Mouse (Mus musculus) erythroblast, embryonic 14.5 days (primary cell): Measurements from ENCODE around the gene Arhgap40. TPM values are rescaled to one million over a fixed set of nuclear protein-coding genes. Genes with fewer than 3 reads are reported as not detected.

Experiments
- H3K27me3 ChIP-seq: 2 replicates; pipeline ENCODE4 v1.6.1; 2012; ENCODE audit warnings: inconsistent platforms; ENCODE audit not compliant: control insufficient read depth
- H3K36me3 ChIP-seq: 2 replicates; pipeline ENCODE4 v1.6.1; 2012; ENCODE audit warnings: mild to moderate bottlenecking, inconsistent platforms; ENCODE audit not compliant: control insufficient read depth
- H3K4me1 ChIP-seq: 2 replicates; pipeline ENCODE4 v1.6.1; 2012; ENCODE audit warnings: inconsistent platforms; ENCODE audit not compliant: control insufficient read depth
- H3K4me3 ChIP-seq: replicated peaks from 2 replicates; pipeline ENCODE3; 2012; ENCODE audit warnings: moderate library complexity, mild to moderate bottlenecking, inconsistent platforms
- H3K9me3 ChIP-seq: 2 replicates; pipeline ENCODE4 v1.6.1; 2012; ENCODE audit warnings: low read length, inconsistent platforms, mixed read lengths; ENCODE audit not compliant: control insufficient read depth
- GATA1 ChIP-seq: IDR thresholded peaks from 2 replicates; pipeline ENCODE4 v1.6.1; 2012; ENCODE audit warnings: low read length, inconsistent platforms, mixed read lengths
- TAL1 ChIP-seq: IDR thresholded peaks from 3 replicates; pipeline ENCODE4 v1.6.1; 2012; ENCODE audit warnings: low read length, inconsistent platforms, mixed read lengths
- polyA plus RNA-seq: library from polyadenylated mRNA; stranded (reverse); fragments of >175 nt; gene quantifications from 2 replicates; pipeline ENCODE4 v1.2.3, GENCODE M21; 2012

Arhgap40 gene
- polyA plus RNA-seq, 1 experiment, result not detected

DNA sequence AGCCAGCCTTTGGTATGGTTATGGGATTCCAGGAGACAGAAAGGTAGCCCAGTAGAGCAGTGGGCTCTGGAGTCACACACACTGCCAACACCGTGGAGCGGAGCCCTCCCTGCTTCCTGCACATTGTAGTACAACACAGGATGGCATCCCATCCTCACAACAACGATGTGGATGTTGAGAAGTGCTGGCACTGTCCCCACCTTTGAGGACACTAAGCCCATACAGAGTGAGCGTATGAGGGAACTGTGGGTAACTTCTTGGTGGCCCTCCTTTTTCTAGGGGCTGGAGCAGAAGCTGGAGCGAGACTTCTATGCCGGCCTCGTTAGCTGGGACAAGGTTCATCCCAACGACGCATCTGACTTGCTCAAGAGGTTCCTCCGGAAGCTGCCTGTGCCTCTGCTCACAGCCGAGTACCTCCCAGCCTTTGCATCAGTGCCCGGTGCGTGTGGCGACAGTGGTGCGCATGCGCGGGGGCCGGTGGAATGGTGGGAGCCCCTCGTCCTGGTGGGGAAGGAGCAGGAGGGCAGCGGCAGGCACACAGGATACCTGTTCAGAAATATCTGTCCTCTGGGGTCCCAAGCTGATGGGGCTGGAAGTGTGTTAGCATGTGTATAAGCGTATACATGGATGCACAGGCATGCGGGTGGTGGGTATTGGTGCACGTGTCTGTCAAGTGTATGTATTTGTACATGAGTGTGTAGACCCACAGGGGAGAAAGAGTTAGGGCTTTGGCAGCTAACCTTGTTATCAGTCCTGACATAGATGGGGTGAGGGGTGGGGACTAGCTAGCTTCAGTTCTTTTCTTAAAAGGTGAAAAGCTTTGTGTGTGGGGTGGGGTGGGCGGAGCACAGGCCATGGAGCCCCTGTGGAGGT is 27.1 kb downstream of the Arhgap40 start:
- Histone ChIP-seq H3K27me3 (no peaks in the 10 kb centered on the region), H3K4me3 (no peak overlapping the region), H3K4me1 (no peaks in the 10 kb centered on the region), H3K36me3 (no peaks in the 10 kb centered on the region), H3K9me3 (no peaks in the 10 kb centered on the region)
- TF ChIP-seq GATA1, result no peak
- no peak for TF ChIP-seq TAL1

DNA sequence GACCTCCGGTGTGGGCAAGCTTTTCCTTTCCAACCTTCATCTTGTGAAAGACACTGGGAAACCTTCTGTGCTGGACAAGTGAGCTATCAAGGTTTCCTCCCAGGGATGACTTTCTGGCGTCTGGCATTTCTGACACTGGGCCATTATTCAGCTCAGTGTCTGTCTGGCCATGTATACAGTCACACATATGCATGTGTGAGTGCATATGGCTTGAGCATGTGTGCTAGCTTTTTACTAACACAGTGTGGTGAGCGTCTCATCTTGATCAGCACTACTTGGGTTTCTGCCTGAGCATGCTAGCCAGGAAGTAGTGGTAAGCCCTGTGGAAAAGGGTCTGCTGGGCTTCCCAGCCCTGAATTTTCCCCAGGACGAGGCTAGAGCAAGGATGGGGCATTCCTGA is 28.7 kb downstream of the Arhgap40 start:
- Histone ChIP-seq H3K4me3 (no peak overlapping the region), H3K4me1 (no peaks in the 10 kb centered on the region), H3K36me3 (no peaks in the 10 kb centered on the region), H3K9me3 (no peaks in the 10 kb centered on the region), H3K27me3 (no peaks in the 10 kb centered on the region)
- TF ChIP-seq GATA1 (no peak), TAL1 (no peak)

DNA sequence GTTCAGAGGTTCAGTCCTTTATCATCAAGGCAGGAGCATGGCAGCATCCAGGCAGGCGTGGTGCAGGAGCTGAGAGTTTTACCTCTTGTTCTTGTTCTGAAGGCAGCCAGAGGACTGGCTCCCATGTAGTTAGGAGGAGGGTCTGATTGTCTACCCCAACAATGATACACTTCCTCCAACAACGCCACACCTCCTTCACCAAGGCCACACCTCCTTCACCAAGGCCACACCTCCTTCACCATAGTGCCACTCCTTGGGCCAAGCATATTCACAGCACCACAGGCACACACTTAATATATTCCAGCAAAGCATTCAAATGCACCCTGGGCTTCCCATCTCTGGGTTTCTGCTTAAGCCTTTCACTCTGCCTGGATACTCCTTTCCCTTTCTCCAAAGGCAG is 32.7 kb downstream of the Arhgap40 start:
- Histone ChIP-seq H3K36me3 (no peaks in the 10 kb centered on the region), H3K4me1 (no peaks in the 10 kb centered on the region), H3K27me3 (no peaks in the 10 kb centered on the region; the same call in 1 of the 2 replicates), H3K9me3 (no peaks in the 10 kb centered on the region), H3K4me3 (no peak overlapping the region)
- TF ChIP-seq TAL1 (no peak), GATA1 (no peak)

DNA sequence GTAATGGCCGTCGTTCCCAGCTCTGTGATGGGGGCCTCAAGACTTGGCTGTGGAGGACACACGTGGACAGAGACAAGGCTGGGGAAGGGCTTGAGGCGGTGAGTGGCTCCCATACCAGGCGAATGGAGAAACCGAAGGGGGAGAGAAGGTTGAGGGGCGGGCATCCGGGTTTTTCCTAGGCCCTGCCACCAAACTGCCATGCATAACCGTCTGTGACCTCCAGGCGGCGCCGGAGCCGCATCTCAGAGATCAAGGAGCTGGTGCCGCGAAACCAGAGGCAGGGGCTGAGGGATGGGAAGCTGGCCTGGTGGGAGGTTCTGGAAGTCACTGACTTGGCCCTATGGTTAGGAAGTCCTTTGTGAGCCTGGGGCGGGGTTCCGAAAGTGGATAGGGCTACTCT is 34.2 kb downstream of the Arhgap40 start:
- Histone ChIP-seq H3K9me3 (no peaks in the 10 kb centered on the region), H3K36me3 (no peaks in the 10 kb centered on the region), H3K27me3 (no peaks in the 10 kb centered on the region; the same call in 1 of the 2 replicates), H3K4me1 (peaks cover 2% of the 10 kb centered on the region; the same call in 1 of the 2 replicates), H3K4me3 (no peak overlapping the region)
- no peak for TF ChIP-seq GATA1
- no peak for TF ChIP-seq TAL1

DNA sequence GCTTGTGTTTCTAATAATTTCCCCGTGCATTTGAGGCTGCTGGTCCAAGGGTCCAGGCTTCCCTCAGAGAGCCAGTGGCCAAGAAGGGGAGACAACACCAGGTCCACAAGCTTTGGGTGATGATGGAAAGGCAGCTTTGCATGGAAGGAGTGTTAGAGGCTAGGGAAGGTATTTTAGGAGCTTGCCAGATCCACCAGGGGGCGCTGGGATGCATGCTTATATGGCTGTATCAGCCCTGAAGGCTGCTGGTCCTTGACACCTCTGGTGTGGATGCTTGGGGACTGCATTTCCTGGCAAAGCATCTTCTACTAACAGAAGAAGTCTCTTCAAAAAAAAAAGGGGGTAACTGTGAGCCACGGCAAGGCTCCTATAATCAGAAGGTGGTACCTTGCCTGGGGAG is 37.5 kb downstream of the Arhgap40 start:
- Histone ChIP-seq H3K4me3 (no peak overlapping the region), H3K27me3 (peaks cover 18% of the 10 kb centered on the region), H3K36me3 (no peaks in the 10 kb centered on the region), H3K9me3 (no peaks in the 10 kb centered on the region), H3K4me1 (peaks cover 2% of the 10 kb centered on the region; the same call in 1 of the 2 replicates)
- TF ChIP-seq GATA1 (no peak), TAL1 (no peak)

DNA sequence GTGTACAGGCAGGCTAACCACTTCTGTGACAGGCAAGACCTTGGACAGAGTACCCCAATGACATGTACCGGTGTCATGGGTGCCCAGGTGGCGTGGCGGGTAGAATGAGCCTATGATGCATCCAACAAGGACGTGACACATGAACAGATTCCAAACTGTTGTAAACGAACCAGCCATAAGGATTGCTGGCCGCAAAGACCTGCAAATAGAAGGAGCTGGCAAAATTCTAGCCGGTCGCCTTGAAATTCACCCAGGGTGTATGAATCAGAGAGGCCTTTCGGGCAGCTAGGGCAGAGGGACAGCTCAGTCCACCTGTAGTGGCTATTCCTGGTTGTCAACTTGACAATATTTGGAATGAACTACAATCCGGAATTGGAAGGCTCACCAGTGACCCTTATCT is 41.8 kb downstream of the Arhgap40 start:
- TF ChIP-seq GATA1 (no peak), TAL1 (no peak)
- Histone ChIP-seq H3K4me3 (no peak overlapping the region), H3K27me3 (peaks cover 29% of the 10 kb centered on the region), H3K9me3 (peaks cover under 1% of the 10 kb centered on the region), H3K4me1 (peaks cover 2% of the 10 kb centered on the region; the same call in 1 of the 2 replicates), H3K36me3 (no peaks in the 10 kb centered on the region)

DNA sequence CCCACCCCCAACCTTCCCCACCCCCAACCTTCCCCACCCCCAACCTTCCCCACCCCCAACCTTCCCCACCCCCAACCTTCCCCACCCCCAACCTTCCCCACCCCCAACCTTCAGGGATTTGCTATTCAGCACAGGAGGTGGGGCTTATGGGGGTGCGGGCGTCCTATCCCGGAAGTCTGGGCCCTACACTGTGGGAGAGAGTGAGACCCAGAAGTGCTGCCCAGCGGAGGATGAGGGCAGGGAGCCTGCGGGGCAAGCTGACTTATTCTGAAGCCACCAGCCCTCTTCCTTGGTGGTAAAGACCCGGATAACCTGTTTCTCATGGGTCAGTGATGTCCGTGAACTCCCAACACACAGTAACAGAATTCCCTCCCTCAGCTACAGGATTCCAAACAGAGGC is 42.7 kb downstream of the Arhgap40 start:
- Histone ChIP-seq H3K4me1 (peaks cover 2% of the 10 kb centered on the region; the same call in 1 of the 2 replicates), H3K36me3 (no peaks in the 10 kb centered on the region), H3K27me3 (peaks cover 29% of the 10 kb centered on the region), H3K9me3 (peaks cover 3% of the 10 kb centered on the region), H3K4me3 (no peak overlapping the region)
- no peak for TF ChIP-seq TAL1
- no peak for TF ChIP-seq GATA1

DNA sequence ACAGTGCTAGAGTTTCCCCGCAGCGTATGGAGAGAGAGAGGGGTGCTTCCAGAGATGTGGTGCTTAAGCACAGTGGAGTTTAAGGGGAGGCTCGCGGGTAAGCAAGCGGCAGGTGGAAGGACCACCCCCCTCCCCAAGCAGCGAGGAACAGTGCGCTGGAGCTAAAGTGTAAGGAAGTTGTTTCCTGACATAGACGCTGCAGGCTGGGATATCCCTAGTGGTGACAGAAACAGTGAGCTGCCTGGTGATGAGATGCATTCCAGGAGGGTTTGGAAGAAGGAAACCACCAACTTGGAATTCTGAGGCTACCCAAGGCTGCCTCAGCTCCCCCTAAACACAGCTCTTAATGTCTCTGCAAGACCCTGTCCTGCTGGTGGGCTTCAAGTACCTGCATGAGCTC is 43.2 kb downstream of the Arhgap40 start:
- no peak for TF ChIP-seq GATA1
- no peak for TF ChIP-seq TAL1
- H3K4me3 ChIP-seq, result no peak overlapping the region
- peaks cover 2% of the 10 kb centered on the region; the same call in 1 of the 2 replicates for H3K4me1 ChIP-seq
- H3K9me3 ChIP-seq, result peaks cover 3% of the 10 kb centered on the region
- H3K27me3 ChIP-seq, result peaks cover 29% of the 10 kb centered on the region
- no peaks in the 10 kb centered on the region for H3K36me3 ChIP-seq

DNA sequence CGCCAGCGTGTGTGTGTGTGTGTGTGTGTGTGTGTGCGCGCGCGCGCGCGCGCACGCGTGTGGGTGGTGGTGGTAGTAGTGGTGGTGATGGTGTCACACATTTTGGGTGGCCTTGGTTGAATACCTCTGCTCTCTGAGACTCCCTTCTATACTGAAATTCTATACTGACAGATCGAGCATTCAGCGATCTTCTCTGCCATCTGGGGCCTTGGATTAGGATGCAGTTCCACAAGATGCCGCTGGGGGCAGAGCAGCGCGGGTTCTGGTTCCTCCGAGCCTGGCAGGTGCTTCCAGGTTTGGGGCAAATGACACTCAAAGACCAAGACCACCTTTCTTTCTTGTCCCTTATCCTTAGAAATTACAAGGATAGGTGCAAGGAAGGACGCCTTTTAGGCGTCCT is 43.6 kb downstream of the Arhgap40 start:
- no peak overlapping the region for H3K4me3 ChIP-seq
- H3K27me3 ChIP-seq, result peaks cover 29% of the 10 kb centered on the region
- no peak for TF ChIP-seq TAL1
- TF ChIP-seq GATA1, result no peak
- no peaks in the 10 kb centered on the region for H3K36me3 ChIP-seq
- H3K4me1 ChIP-seq, result no peaks in the 10 kb centered on the region; the same call in 1 of the 2 replicates
- peaks cover 3% of the 10 kb centered on the region for H3K9me3 ChIP-seq
